Mouse (Mus musculus): ENCODE measurements around the gene Clps. TPM values are rescaled to one million over a fixed set of nuclear protein-coding genes. Genes with fewer than 3 reads are reported as not detected.

Gene Clps
- polyA plus RNA-seq, 1 experiment from 2014 or later, result 0.35 TPM

GRCm38 (mm10) chr17:28510445-28511342 is 49.9 kb downstream of the Clps start:
- Histone ChIP-seq H3K27ac (ENCODE audit: low read length) (0 out of 2 replicates have a peak overlapping the region, but pooled peaks have one; percentile 36), H3K36me3 (ENCODE audit: control insufficient read depth, insufficient read depth, low read length) (no peaks in the 10 kb centered on the region)

More at GRCm38 (mm10) chr17:28510445-28511342, 49.9 kb downstream of the Clps start:
- peaks cover 29% of the 10 kb centered on the region for H3K4me1 ChIP-seq (replicated peaks; ENCODE audit: control insufficient read depth, insufficient read depth, low read length)
- peak overlapping the region; percentile 53 for H3K4me2 ChIP-seq (ENCODE audit: low read depth, low read length)
- ATAC-seq (ENCODE audit: low read depth), result peak; percentile 32
- no peaks in the 10 kb centered on the region for H3K27me3 ChIP-seq (ENCODE audit: control insufficient read depth, insufficient read depth, low read depth, low read length)
- peak overlapping the region; percentile 30 for H3K4me3 ChIP-seq (ENCODE audit: low read length)
- peak overlapping the region; percentile 61 for H3K9ac ChIP-seq (ENCODE audit: low read length)
- H3K9me3 ChIP-seq (ENCODE audit: control insufficient read depth, low read length), result no peaks in the 10 kb centered on the region
- WGBS, result 5% methylated on average over 26 of the region's 28 CpGs

Small RNA genes lying within 50 kb of the gene (microRNA-seq; reads per million reads assigned to microRNA genes)
- gene Gm25195 (not detected), gene Mir6969 (not detected)

Other genes with a start within 250 kb of the Clps start
- gene Fance, start 247.2 kb downstream of the Clps start, polyA plus RNA-seq (2015; fragmentation: Nextera tagmentation; extraction: Ambion mirVana), result 22.1 and 32.4 TPM in 2 replicates
- gene Rpl10a, start 232.3 kb downstream of the Clps start, polyA plus RNA-seq (2015; fragmentation: Nextera tagmentation; extraction: Ambion mirVana), result 615 and 635 TPM in 2 replicates
- gene Tead3, start 209.9 kb downstream of the Clps start, polyA plus RNA-seq (2015; fragmentation: Nextera tagmentation; extraction: Ambion mirVana), result 11.6 and 12.4 TPM in 2 replicates
- gene Tulp1, start 195.5 kb downstream of the Clps start, polyA plus RNA-seq (2015; fragmentation: Nextera tagmentation; extraction: Ambion mirVana), result 7.6 and 9.3 TPM in 2 replicates
- gene Fkbp5, start 43.2 kb downstream of the Clps start, polyA plus RNA-seq (2015; fragmentation: Nextera tagmentation; extraction: Ambion mirVana), result 38.5 and 43.8 TPM in 2 replicates
- not detected in 2 replicates for gene Armc12, start 30.0 kb downstream of the Clps start, polyA plus RNA-seq (2015; fragmentation: Nextera tagmentation; extraction: Ambion mirVana)
- gene Clpsl2, start 11.4 kb downstream of the Clps start, polyA plus RNA-seq (2015; fragmentation: Nextera tagmentation; extraction: Ambion mirVana), result not detected in 2 replicates
- gene Lhfpl5, start 14.9 kb upstream of the Clps start, polyA plus RNA-seq (2015; fragmentation: Nextera tagmentation; extraction: Ambion mirVana), result 0.48 and 0.50 TPM in 2 replicates
- gene Srpk1, start 61.9 kb upstream of the Clps start, polyA plus RNA-seq (2015; fragmentation: Nextera tagmentation; extraction: Ambion mirVana), result 62.2 and 69.2 TPM in 2 replicates
- 0.43 and 0.74 TPM in 2 replicates for gene Slc26a8, start 129.5 kb upstream of the Clps start, polyA plus RNA-seq (2015; fragmentation: Nextera tagmentation; extraction: Ambion mirVana)
- gene Mapk14, start 130.6 kb upstream of the Clps start, polyA plus RNA-seq (2015; fragmentation: Nextera tagmentation; extraction: Ambion mirVana), result 46.1 and 49.8 TPM in 2 replicates
- gene AC170998.1, start 165.3 kb upstream of the Clps start, polyA plus RNA-seq (2015; fragmentation: Nextera tagmentation; extraction: Ambion mirVana), result 2.7 and 3.2 TPM in 2 replicates
- gene Mapk13, start 208.5 kb upstream of the Clps start, polyA plus RNA-seq (2015; fragmentation: Nextera tagmentation; extraction: Ambion mirVana), result 78.6 and 80.0 TPM in 2 replicates
- gene Brpf3, start 240.3 kb upstream of the Clps start, polyA plus RNA-seq (2015; fragmentation: Nextera tagmentation; extraction: Ambion mirVana), result 9.5 and 10.6 TPM in 2 replicates